Mouse (Mus musculus) lung, adult 2 months (tissue): ENCODE data around the gene Txnrd3.

Experiments used
- CTCF ChIP-seq: fragments of 200-500 bp; IDR thresholded peaks from 2 replicates; pipeline ENCODE4 v1.5.1; 2011; ENCODE audit warnings: mild to moderate bottlenecking, low read length, control low read depth; ENCODE audit not compliant: insufficient read depth
- POLR2A ChIP-seq: fragments of 200-500 bp; IDR thresholded peaks from 2 replicates; pipeline ENCODE4 v1.6.1; 2011; ENCODE audit warnings: low read depth, mild to moderate bottlenecking, control low read depth, low read length, borderline replicate concordance; ENCODE audit errors: extremely low read depth

- peak; percentile 42; the same call in 1 of the 2 replicates for TF ChIP-seq POLR2A
- no peak for TF ChIP-seq CTCF
Measured at GRCm38 (mm10) chr6:89643798-89644270, at the start of gene Txnrd3.
